Mouse (Mus musculus) intestine, postnatal 0 days (tissue): ENCODE results near the gene Egfr. TPM values are rescaled to one million over a fixed set of nuclear protein-coding genes. Genes with fewer than 3 reads are reported as not detected.

Source experiments
- ATAC-seq: fragments of 200-750 bp; cut with Nextera tagmentation; 2 replicates; pipeline ENCODE4 v1.8.0; 2017; ENCODE audit warnings: mild to moderate bottlenecking, moderate TSS enrichment, moderate library complexity
- H3K27ac ChIP-seq: fragments of 300-500 bp; sonication (generic); 2 replicates; pipeline ENCODE4 v1.5.1; 2014; ENCODE audit warnings: mild to moderate bottlenecking, low read depth, low read length, moderate library complexity
- H3K27me3 ChIP-seq: fragments of 300-500 bp; sonication (generic); replicated peaks from 2 replicates; pipeline ENCODE4 v1.6.1; 2014; ENCODE audit warnings: low read length, mixed read lengths; ENCODE audit not compliant: control insufficient read depth, insufficient read depth
- H3K36me3 ChIP-seq: fragments of 300-500 bp; sonication (generic); 2 replicates; pipeline ENCODE4 v1.6.1; 2014; ENCODE audit warnings: mild to moderate bottlenecking, moderate library complexity; ENCODE audit not compliant: control insufficient read depth, insufficient read depth
- H3K4me1 ChIP-seq: fragments of 300-500 bp; sonication (generic); replicated peaks from 2 replicates; pipeline ENCODE4 v1.6.1; 2014; ENCODE audit warnings: antibody characterized with exemption, low read length, mixed read lengths; ENCODE audit not compliant: control insufficient read depth, insufficient read depth
- H3K4me2 ChIP-seq: fragments of 300-500 bp; sonication (generic); replicated peaks from 2 replicates; pipeline ENCODE4 v1.6.1; 2014; ENCODE audit warnings: low read depth, mild to moderate bottlenecking, moderate library complexity
- H3K4me3 ChIP-seq: fragments of 300-500 bp; sonication (generic); 2 replicates; pipeline ENCODE4 v1.5.1; 2014; ENCODE audit warnings: low read depth, low read length
- H3K9ac ChIP-seq: fragments of 300-500 bp; sonication (generic); 2 replicates; pipeline ENCODE4 v1.6.1; 2014; ENCODE audit warnings: mild to moderate bottlenecking, low read depth, low read length
- H3K9me3 ChIP-seq: fragments of 300-500 bp; sonication (generic); 2 replicates; pipeline ENCODE4 v1.6.1; 2016; ENCODE audit warnings: mixed run types; ENCODE audit not compliant: control insufficient read depth
- CTCF ChIP-seq: sonication (generic); IDR thresholded peaks from 2 replicates; pipeline ENCODE4 v1.5.1; 2016; ENCODE audit warnings: low read depth, mild to moderate bottlenecking, control low read depth, antibody characterized with exemption, moderate library complexity
- WGBS: fragments of 180-500 bp; shearing (Covaris S2); extraction: QIAGEN DNeasy Blood & Tissue Kit; methylation state at CpG from one replicate; pipeline ENCODE4 v1.1.7; 2014; 5-methylcytosine and 5-hydroxymethylcytosine counted together
- polyA plus RNA-seq: library from polyadenylated mRNA; unstranded; fragments of >200 nt; fragmentation: Nextera tagmentation; extraction: Ambion mirVana; gene quantifications from 2 replicates; pipeline ENCODE4 v1.2.1, GENCODE M21; 2015

Egfr gene
- polyA plus RNA-seq, 1 experiment from 2014 or later = 5.0 TPM

GRCm38 (mm10) chr11:16917512-16917911, 165.5 kb downstream of the Egfr start:
- Histone ChIP-seq H3K4me1 (no peaks in the 10 kb centered on the region; the same call in 1 of the 2 replicates), H3K27me3 (no peaks in the 10 kb centered on the region), H3K4me2 (no peak overlapping the region), H3K36me3 (no peaks in the 10 kb centered on the region), H3K9ac (no peak overlapping the region), H3K27ac (no peak overlapping the region), H3K9me3 (no peaks in the 10 kb centered on the region), H3K4me3 (no peak overlapping the region)
- WGBS = 81% methylated on average over 2 of the region's 2 CpGs
- no peak for ATAC-seq
- no peak for TF ChIP-seq CTCF

- Histone ChIP-seq H3K36me3 (no peaks in the 10 kb centered on the region), H3K27me3 (no peaks in the 10 kb centered on the region), H3K4me3 (no peak overlapping the region), H3K4me1 (no peaks in the 10 kb centered on the region), H3K9ac (no peak overlapping the region), H3K27ac (no peak overlapping the region), H3K4me2 (no peak overlapping the region), H3K9me3 (no peaks in the 10 kb centered on the region)
- WGBS = 94% methylated on average over 3 of the region's 3 CpGs
- no peak for TF ChIP-seq CTCF
- no peak for ATAC-seq
These were observed 180.2 kb downstream of the Egfr start for GRCm38 (mm10) chr11:16932159-16932558.

DNA sequence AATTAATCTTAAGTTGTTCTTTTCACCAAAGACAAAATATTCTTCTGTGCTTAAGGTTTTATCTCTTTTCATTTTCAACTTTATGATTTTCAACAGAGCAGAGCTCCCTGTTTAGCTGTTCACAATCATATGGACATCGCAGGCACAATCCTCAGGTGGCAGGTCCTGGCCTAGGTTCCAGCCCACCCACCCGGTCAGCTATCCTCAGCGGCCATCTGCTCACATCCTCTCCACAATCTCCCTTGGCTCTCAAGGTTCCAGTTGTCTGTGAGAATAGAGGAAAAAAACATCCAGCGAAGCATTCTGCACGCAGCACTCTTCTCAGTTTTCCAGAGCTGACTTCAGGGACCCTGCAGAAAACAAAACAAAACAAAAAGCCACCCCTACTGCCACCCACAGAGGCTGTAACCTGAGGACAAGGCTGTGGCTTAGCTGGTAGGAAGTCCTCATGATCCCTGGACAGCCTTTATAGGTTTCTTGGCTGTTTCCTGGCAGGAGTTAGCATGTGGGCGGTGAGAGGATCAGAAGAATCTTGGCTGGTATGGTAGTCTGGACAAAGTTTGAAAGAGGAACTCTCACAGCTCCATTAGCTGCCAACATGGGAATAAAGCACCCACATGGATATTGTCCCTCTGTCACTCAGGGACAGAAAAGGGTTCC, 183.7 kb downstream of the Egfr start:
- no peaks in the 10 kb centered on the region for H3K4me1 ChIP-seq
- no peaks in the 10 kb centered on the region for H3K36me3 ChIP-seq
- no peak for TF ChIP-seq CTCF
- no peak overlapping the region for H3K27ac ChIP-seq
- H3K4me3 ChIP-seq = no peak overlapping the region
- no peak for ATAC-seq
- no peaks in the 10 kb centered on the region for H3K27me3 ChIP-seq
- no peak overlapping the region for H3K4me2 ChIP-seq
- H3K9me3 ChIP-seq = no peaks in the 10 kb centered on the region
- H3K9ac ChIP-seq = no peak overlapping the region
- WGBS = 82% methylated on average over 6 of the region's 6 CpGs

DNA sequence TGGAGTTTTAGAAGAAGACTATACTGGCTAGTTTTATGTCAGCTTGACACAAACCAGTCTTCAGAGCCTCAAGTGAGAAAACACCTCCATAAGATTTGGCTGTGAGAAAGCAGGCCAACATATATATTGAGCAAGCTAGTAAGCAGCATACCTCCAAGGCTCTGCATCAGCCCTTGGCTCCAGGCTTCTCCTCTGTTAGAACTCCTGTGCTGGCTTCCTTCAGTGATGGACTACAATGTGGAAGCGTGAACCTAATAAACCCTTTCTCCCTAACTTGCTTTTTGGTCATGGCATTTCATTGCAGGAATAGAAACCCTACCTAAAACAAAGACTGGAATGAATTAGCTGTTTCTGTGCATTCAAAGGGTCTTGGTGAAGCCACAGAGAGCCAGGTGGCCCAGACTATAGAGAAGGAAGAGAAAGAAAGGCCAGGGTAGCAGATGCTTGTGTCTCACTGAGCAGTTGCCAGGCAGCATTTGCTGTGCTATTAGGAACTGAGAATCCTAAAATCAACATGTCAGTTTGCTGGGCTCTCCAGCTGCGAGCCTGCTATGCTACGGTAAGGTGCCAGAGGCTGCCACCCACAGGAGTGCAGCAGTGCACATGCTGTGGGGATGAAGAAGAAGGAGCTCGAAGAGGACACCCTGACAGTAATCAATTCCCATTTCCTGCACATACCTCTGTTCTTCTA, 189.2 kb downstream of the Egfr start:
- no peak overlapping the region for H3K4me2 ChIP-seq
- no peak overlapping the region for H3K27ac ChIP-seq
- 61% methylated on average over 4 of the region's 4 CpGs for WGBS
- H3K36me3 ChIP-seq = no peaks in the 10 kb centered on the region
- H3K27me3 ChIP-seq = no peaks in the 10 kb centered on the region
- H3K9ac ChIP-seq = no peak overlapping the region
- no peak for TF ChIP-seq CTCF
- H3K9me3 ChIP-seq = no peaks in the 10 kb centered on the region
- H3K4me3 ChIP-seq = no peak overlapping the region
- H3K4me1 ChIP-seq = no peaks in the 10 kb centered on the region
- ATAC-seq = no peak

DNA sequence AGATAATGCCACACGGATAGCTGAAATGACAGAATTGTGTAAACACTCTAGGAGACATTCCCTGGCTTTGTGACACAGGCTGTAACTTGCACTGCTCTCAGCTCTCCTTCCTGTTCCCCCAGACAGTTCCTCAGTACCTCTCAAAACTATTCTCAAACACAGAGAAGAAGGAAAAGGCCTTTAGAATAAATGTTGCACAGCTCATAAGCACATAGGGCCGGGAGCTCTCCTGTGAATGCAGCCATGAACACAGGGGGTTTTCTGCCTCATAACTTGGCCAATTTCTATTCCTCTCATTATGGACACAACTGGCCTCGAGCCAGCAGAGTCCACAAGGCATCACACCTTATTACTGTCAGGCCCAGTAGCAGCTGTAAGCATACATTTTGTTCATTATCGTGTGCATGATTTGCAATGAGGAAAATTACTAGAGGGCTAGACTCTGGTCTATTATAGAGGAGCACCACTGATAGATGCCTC, 190.0 kb downstream of the Egfr start:
- H3K27ac ChIP-seq = no peak overlapping the region
- no peaks in the 10 kb centered on the region for H3K4me1 ChIP-seq
- H3K27me3 ChIP-seq = no peaks in the 10 kb centered on the region
- H3K36me3 ChIP-seq = no peaks in the 10 kb centered on the region
- WGBS = 50% methylated on average over 4 of the region's 4 CpGs
- ATAC-seq = no peak
- no peak for TF ChIP-seq CTCF
- no peak overlapping the region for H3K9ac ChIP-seq
- no peak overlapping the region for H3K4me2 ChIP-seq
- no peak overlapping the region for H3K4me3 ChIP-seq
- no peaks in the 10 kb centered on the region for H3K9me3 ChIP-seq

- no peaks in the 10 kb centered on the region for H3K27me3 ChIP-seq
- H3K9me3 ChIP-seq = no peaks in the 10 kb centered on the region
- no peak for TF ChIP-seq CTCF
- H3K36me3 ChIP-seq = no peaks in the 10 kb centered on the region
- no peak overlapping the region for H3K4me2 ChIP-seq
- ATAC-seq = no peak
- 82% methylated on average over 4 of the region's 4 CpGs for WGBS
- H3K4me1 ChIP-seq = no peaks in the 10 kb centered on the region
- no peak overlapping the region for H3K4me3 ChIP-seq
- H3K9ac ChIP-seq = no peak overlapping the region
- H3K27ac ChIP-seq = no peak overlapping the region
These were observed 191.0 kb downstream of the Egfr start for GRCm38 (mm10) chr11:16943016-16943415.
